Mouse (Mus musculus) C2C12 (cell line): ENCODE measurements around the gene Cd86.

Experiments
- CTCF ChIP-seq: IDR thresholded peaks from one replicate; pipeline ENCODE4 v1.5.1; 2011; ENCODE audit not compliant: control insufficient read depth, insufficient read depth, insufficient read length
- MAX ChIP-seq: IDR thresholded peaks from one replicate; pipeline ENCODE4 v1.6.1; 2011; ENCODE audit warnings: mild to moderate bottlenecking, control low read depth
- MYOD1 ChIP-seq: IDR thresholded peaks from one replicate; pipeline ENCODE4 v1.6.1; 2011; ENCODE audit warnings: low read depth; ENCODE audit not compliant: control insufficient read depth, insufficient read length
- MYOG ChIP-seq: IDR thresholded peaks from one replicate; pipeline ENCODE4 v1.6.1; 2011; ENCODE audit not compliant: control insufficient read depth, insufficient read length; ENCODE audit errors: extremely low read depth
- USF1 ChIP-seq: IDR thresholded peaks from one replicate; pipeline ENCODE4 v1.6.1; 2011; ENCODE audit warnings: low read depth, mild to moderate bottlenecking, control low read depth, moderate library complexity

DNA sequence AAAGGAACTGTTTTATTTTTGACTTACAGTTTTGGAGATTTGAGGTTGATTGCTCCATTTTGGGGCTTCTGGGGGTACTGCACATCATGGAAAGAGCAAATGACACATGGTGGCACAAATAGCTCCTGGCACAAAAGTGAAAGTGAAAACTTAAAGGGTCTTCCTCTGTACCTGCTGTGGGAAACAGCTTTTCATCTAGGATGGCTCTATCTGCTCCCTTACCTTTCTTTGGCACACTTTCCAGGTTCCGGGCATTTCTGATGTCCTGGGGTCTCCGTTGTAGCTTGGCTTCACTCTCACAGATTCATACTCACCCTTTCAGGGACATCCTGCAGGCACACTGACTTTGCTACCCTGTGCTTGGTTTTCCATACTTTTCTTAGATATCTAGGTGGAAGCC is 22.2 kb upstream of the Cd86 start:
- TF ChIP-seq CTCF (no peak), MAX (no peak), USF1 (no peak), MYOG (no peak), MYOD1 (no peak)
